Mouse (Mus musculus): ENCODE measurements at regions not wholly inside any gene's neighbourhood (a gene's known extent, or its start where the extent isn't known, plus 50 kb on each side); places are given as distances from the start of the nearest gene placed in this dataset.

DNA sequence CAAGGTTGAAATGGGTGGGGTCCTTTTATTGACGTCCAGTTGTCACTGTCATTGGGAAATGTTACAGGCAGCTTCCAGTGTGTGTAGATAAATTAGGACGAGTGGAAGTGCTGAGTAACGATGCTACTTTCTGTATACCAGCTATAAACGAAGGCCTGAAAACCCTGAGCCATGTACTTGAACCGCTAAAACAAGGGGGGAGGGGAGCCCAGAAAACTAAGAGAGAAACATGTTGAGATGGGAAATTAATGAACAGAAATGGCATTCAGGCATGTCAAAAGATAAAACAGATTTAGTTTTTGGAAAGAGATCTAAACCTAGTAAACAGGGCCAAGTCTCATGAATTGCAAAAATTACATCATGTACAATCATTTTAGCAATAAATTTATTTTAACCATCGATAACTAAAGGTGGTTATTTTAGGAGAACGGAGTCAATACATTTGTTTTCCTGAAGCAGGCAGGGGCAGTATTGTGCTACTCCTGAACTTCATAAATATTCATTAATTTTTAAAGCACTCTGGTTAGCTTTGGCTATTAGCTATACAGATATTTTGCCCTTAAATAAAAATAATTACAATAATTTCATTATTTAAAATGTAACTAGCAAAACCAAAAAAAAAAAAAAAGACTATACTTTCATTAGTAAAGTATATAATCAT lies 92.1 kb upstream of the Ssbp2 start:
- H3K9me3 ChIP-seq: no peaks in the 10 kb centered on the region
- peaks cover 34% of the 10 kb centered on the region for H3K4me1 ChIP-seq
- peaks cover 3% of the 10 kb centered on the region for H3K27me3 ChIP-seq (replicated peaks)
- no peak overlapping the region for H3K4me3 ChIP-seq (replicated peaks)
- no peak for TF ChIP-seq FLI1 (IDR thresholded peaks at IDR 0.05; ENCODE audit: low read length)
- TF ChIP-seq GATA1 (IDR thresholded peaks at IDR 0.05; ENCODE audit: borderline replicate concordance, low read length): no peak
- no peaks in the 10 kb centered on the region for H3K36me3 ChIP-seq (replicated peaks; ENCODE audit: low read length)

DNA sequence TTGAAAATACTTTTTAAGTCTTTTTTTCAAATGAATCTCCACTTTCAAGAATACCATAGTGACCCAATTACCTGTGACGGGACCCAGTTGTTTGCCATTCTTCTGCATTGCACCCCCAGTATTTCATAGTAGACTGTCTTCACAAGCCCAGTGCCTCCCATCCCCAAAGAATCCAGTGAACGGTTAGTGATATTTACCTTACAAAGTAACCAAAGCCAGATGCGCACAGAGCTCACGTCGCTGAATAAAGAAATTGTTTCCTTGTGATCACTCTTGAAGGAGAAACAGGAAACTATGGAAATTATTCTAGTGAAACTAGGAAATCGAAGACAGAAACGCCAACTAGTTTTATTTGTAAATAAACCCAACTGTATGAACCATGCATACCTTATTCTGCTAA lies 91.4 kb upstream of the Ssbp2 start:
- Histone ChIP-seq H3K9me3 (no peaks in the 10 kb centered on the region), H3K4me3 (replicated peaks) (no peak overlapping the region), H3K36me3 (replicated peaks; ENCODE audit: low read length) (no peaks in the 10 kb centered on the region), H3K27me3 (replicated peaks) (peaks cover 2% of the 10 kb centered on the region), H3K4me1 (peaks cover 34% of the 10 kb centered on the region)
- TF ChIP-seq GATA1 (IDR thresholded peaks at IDR 0.05; ENCODE audit: borderline replicate concordance, low read length) (no peak), FLI1 (IDR thresholded peaks at IDR 0.05; ENCODE audit: low read length) (no peak)

DNA sequence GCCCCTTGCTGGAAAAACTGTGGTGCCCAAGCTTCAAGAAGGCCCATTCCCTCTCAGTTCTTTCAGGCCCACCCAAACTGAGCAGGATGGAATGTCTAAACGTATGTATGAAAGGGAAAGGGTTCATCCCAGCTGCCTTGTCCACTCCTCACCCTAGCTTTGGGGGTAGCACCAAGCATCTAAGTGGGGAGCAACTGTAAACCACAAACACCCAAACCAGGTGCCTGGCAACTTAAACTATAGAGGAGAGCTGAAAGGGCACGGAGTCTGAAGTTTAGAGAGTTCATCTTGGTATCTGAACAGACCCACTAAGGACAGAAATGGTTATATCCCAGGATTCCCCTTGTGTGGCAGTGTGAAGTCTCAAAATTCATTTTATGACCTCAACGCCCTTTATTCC lies 90.1 kb upstream of the Ssbp2 start:
- Histone ChIP-seq H3K27me3 (replicated peaks) (peaks cover 2% of the 10 kb centered on the region), H3K4me1 (peaks cover 30% of the 10 kb centered on the region), H3K4me3 (replicated peaks) (peak overlapping the region; percentile 93), H3K9me3 (no peaks in the 10 kb centered on the region), H3K36me3 (replicated peaks; ENCODE audit: low read length) (no peaks in the 10 kb centered on the region)
- TF ChIP-seq GATA1 (IDR thresholded peaks at IDR 0.05; ENCODE audit: borderline replicate concordance, low read length) (no peak), FLI1 (IDR thresholded peaks at IDR 0.05; ENCODE audit: low read length) (no peak)

DNA sequence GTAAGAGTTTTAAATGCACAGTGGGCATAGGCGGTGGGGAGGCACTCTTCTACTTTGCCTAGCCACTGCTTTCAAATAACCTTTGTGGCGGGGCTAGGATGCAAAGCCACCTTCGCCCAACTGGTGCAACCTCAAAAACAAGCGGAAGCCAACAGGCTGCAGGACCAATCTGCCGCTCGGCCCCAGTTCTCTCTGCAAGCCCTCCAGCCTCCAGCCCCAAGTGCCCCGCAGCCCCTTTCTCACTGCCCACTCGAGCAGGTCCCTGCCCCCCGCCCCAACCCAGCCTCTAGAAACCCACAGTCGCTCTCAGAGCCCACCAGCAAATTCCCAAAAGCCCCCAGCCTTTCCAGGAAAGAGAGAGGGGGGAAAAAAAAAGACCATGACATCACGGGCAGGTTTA lies 89.6 kb upstream of the Ssbp2 start:
- Histone ChIP-seq H3K4me1 (peaks cover 30% of the 10 kb centered on the region), H3K36me3 (replicated peaks; ENCODE audit: low read length) (no peaks in the 10 kb centered on the region), H3K27me3 (replicated peaks) (no peaks in the 10 kb centered on the region), H3K4me3 (replicated peaks) (peak overlapping the region; percentile 93), H3K9me3 (no peaks in the 10 kb centered on the region)
- TF ChIP-seq FLI1 (IDR thresholded peaks at IDR 0.05; ENCODE audit: low read length): no peak
- no peak for TF ChIP-seq GATA1 (IDR thresholded peaks at IDR 0.05; ENCODE audit: borderline replicate concordance, low read length)

DNA sequence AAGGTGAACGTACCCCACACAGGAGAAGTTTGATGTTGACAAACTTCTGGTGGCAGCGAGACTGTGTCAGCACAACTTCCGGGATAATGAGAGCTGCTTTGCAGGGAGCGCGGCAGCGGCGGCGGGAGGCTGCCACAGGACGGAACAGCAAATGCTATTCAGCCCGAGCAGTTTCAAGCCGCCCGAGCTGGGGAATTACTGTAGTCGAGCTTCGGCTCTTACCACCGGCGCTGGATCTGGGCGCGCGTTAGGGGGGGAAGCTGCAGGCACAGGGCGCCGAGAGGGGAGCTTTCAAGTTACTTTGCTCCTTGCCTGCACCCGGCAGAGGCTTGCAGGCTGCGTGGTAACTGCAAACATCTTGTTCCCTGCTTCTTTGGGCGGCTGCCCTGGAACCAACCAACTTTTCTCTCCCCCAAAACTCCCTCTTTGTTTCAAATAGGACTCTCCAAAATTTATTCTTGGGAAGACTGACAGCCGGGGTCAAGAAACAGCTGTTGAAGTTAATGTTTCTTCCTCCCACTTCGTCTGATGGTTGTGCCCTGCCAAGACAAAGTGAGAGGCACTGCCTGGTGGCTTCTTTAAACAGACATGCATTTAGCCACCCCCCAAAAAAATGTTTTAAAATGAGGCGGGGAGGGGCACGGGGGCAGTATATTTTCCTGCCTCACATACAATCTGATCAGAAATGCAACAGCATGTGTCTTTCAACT lies 89.0 kb upstream of the Ssbp2 start:
- Histone ChIP-seq H3K36me3 (replicated peaks; ENCODE audit: low read length) (no peaks in the 10 kb centered on the region), H3K9me3 (no peaks in the 10 kb centered on the region), H3K27me3 (replicated peaks) (no peaks in the 10 kb centered on the region), H3K4me1 (peaks cover 30% of the 10 kb centered on the region), H3K4me3 (replicated peaks) (peak overlapping the region; percentile 93)
- no peak for TF ChIP-seq GATA1 (IDR thresholded peaks at IDR 0.05; ENCODE audit: borderline replicate concordance, low read length)

DNA sequence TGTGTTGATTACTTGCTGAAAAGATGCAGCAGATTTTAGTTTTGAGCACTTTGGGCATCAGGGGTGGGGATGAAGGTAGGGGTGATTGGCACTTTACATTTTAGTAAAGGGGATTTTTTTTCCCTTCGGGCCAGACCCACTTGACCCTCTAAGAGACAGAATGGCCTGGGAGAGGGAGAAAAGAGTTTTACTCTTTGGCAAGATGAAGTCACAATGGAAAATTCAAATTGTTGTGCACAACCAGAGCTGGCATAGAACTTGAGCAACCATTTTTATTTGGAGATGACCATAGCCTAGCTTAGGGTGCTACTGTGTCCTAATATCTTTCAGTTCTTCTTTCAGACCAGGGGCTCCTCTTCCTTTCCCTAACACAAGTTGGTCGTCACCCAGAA lies 88.5 kb upstream of the Ssbp2 start:
- no peak for TF ChIP-seq GATA1 (IDR thresholded peaks at IDR 0.05; ENCODE audit: borderline replicate concordance, low read length)
- no peak for TF ChIP-seq FLI1 (IDR thresholded peaks at IDR 0.05; ENCODE audit: low read length)
- peak overlapping the region; percentile 93 for H3K4me3 ChIP-seq (replicated peaks)

DNA sequence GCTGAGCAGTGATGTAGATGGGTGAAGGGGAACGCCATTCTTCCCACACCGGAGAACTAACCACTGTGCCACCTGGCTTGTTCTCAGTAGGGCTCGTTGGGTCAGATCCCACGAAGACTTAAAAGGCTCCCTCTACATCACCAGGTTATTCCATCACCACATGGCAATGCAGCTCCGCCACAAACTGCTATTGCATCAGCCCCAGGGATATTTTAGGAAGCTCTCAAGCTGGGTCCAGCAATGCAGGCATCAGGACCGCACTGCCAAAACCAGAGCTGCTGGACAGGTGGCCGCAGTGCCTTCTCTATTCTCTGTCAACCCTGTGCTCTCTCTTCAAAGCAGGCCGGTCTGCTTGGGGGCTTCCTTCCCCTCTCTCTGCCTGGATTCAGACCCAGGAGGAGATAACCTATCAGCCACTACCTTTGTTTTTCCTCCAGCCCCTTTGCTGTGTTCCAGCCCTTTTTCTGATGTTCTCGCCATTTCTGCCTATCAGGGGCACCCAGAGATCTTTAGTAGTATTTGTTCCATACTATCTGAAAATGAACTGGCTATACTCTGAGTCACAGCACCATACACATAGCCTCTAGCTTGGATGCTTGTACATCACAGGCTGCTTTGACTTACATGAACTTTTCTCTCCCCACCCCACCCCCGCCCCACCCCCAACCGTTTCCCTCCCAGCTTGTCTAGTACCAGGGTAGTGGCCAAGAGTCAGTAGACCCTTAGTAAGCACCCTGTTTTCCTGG lies 87.8 kb upstream of the Ssbp2 start:
- peaks cover 3% of the 10 kb centered on the region; the same call in 1 of the 2 replicates for H3K9me3 ChIP-seq
- peak overlapping the region; percentile 55 for H3K4me3 ChIP-seq (replicated peaks)
- H3K27me3 ChIP-seq (replicated peaks): no peaks in the 10 kb centered on the region
- no peak for TF ChIP-seq GATA1 (IDR thresholded peaks at IDR 0.05; ENCODE audit: borderline replicate concordance, low read length)
- TF ChIP-seq FLI1 (IDR thresholded peaks at IDR 0.05; ENCODE audit: low read length): no peak
- H3K4me1 ChIP-seq: peaks cover 30% of the 10 kb centered on the region
- H3K36me3 ChIP-seq (replicated peaks; ENCODE audit: low read length): no peaks in the 10 kb centered on the region

More for the DNA sequence above, 88.5 kb upstream of the Ssbp2 start:
- peaks cover 30% of the 10 kb centered on the region for H3K4me1 ChIP-seq
- H3K9me3 ChIP-seq: peaks cover 2% of the 10 kb centered on the region; the same call in 1 of the 2 replicates
- H3K36me3 ChIP-seq (replicated peaks; ENCODE audit: low read length): no peaks in the 10 kb centered on the region
- no peaks in the 10 kb centered on the region for H3K27me3 ChIP-seq (replicated peaks)

DNA sequence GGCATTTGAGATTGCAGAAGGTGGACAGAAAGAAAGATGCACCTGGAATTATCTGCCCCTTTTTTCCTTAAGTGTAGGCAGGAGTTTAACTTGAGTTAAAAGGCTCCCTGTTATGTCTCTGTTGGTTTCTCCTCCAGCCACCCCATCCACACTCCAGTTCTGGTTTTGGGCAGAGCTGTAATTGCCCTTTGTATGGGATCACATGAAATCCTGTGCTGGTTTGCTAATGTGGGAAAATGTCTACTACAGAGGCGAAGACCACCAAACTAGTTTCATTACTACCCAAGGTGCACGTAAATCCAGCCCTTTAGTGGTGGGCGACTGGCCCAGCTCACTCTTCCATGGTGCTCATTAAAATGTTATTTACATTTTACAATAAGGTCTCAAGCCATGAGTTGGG lies 85.9 kb upstream of the Ssbp2 start:
- peaks cover 26% of the 10 kb centered on the region for H3K4me1 ChIP-seq
- H3K27me3 ChIP-seq (replicated peaks): no peaks in the 10 kb centered on the region
- no peaks in the 10 kb centered on the region for H3K36me3 ChIP-seq (replicated peaks; ENCODE audit: low read length)
- peaks cover 3% of the 10 kb centered on the region; the same call in 1 of the 2 replicates for H3K9me3 ChIP-seq
- H3K4me3 ChIP-seq (replicated peaks): no peak overlapping the region
- no peak for TF ChIP-seq FLI1 (IDR thresholded peaks at IDR 0.05; ENCODE audit: low read length)

DNA sequence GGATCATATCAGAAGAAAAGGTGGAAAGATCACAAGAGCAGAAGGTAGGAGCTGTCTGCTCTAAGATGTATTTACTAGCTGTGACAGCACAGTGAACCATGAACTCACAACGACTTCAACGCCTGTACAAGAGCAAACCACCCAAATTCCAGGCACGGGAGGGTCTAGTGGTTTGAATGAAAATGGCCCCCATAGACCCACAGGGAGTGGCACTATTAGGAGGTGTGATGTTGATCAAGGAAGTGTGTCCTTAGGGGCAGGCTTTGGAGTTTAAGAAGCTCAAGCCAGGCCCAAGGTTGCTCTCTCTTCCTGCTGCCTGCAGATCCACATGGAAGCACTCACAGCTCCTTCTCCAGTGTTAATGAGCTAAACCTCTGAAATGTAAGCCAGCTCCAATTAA lies 83.5 kb upstream of the Ssbp2 start:
- H3K9me3 ChIP-seq: peaks cover 3% of the 10 kb centered on the region; the same call in 1 of the 2 replicates
- no peak for TF ChIP-seq FLI1 (IDR thresholded peaks at IDR 0.05; ENCODE audit: low read length)
- no peak for TF ChIP-seq GATA1 (IDR thresholded peaks at IDR 0.05; ENCODE audit: borderline replicate concordance, low read length)
- no peaks in the 10 kb centered on the region for H3K27me3 ChIP-seq (replicated peaks)
- no peaks in the 10 kb centered on the region for H3K36me3 ChIP-seq (replicated peaks; ENCODE audit: low read length)
- peaks cover 10% of the 10 kb centered on the region for H3K4me1 ChIP-seq
- no peak overlapping the region for H3K4me3 ChIP-seq (replicated peaks)

DNA sequence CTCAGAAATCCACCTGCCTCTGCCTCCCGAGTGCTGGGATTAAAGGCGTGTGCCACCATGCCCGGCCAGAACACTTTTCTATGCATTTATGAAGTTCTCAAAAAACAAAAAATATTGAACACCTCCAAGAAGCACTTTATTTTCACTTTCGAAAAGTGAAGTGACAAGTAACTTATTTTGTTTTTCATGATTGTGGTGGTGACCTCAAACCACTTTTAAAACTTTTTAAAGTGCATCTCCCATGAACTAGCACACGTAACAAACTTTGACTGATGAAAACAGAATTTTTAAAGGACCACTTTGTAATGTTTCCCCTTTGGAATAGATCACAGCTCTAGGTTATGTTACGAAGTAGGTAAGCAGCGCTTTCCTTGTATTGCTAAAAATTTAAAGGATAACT lies 82.7 kb upstream of the Ssbp2 start:
- TF ChIP-seq FLI1 (IDR thresholded peaks at IDR 0.05; ENCODE audit: low read length) (no peak), GATA1 (IDR thresholded peaks at IDR 0.05; ENCODE audit: borderline replicate concordance, low read length) (no peak)
- H3K4me3 ChIP-seq (replicated peaks): no peak overlapping the region

More for the DNA sequence above, 82.7 kb upstream of the Ssbp2 start:
- Histone ChIP-seq H3K4me1 (peaks cover 1% of the 10 kb centered on the region), H3K9me3 (peaks cover 3% of the 10 kb centered on the region; the same call in 1 of the 2 replicates), H3K27me3 (replicated peaks) (no peaks in the 10 kb centered on the region), H3K36me3 (replicated peaks; ENCODE audit: low read length) (no peaks in the 10 kb centered on the region)
